Mouse (Mus musculus) cerebellum, adult 9-10 months (tissue): ENCODE measurements at regions not wholly inside any gene's neighbourhood (a gene's known extent, or its start where the extent isn't known, plus 50 kb on each side); places are given as distances from the start of the nearest gene placed in this dataset.

ENCODE experiments used
- DNase-seq: peaks from one replicate; pipeline ENCODE4 v3.0.0; 2022

- DNase-seq = no peak
Observed at GRCm38 (mm10) chr1:28373351-28373750, 406.7 kb downstream of the Gm597 start.

GRCm38 (mm10) chr1:28349411-28349973 lies 430.6 kb downstream of the Gm597 start:
- DNase-seq = no peak

- no peak for DNase-seq
Observed at GRCm38 (mm10) chr1:28348572-28348971, 431.5 kb downstream of the Gm597 start.

GRCm38 (mm10) chr1:28340054-28340453 lies 440.0 kb downstream of the Gm597 start:
- peak; percentile 50 for DNase-seq

GRCm38 (mm10) chr1:28334366-28334765 lies 445.7 kb downstream of the Gm597 start:
- no peak for DNase-seq

- DNase-seq = peak; percentile 90
Observed at GRCm38 (mm10) chr1:28332031-28332430, 448.0 kb downstream of the Gm597 start.

GRCm38 (mm10) chr1:28328986-28329385 lies 451.1 kb downstream of the Gm597 start:
- no peak for DNase-seq

GRCm38 (mm10) chr1:28328539-28328938 lies 451.5 kb downstream of the Gm597 start:
- DNase-seq = no peak

- no peak for DNase-seq
Observed at GRCm38 (mm10) chr1:28324141-28324540, 455.9 kb downstream of the Gm597 start.
